Mouse (Mus musculus) stomach, embryonic 14.5 days (tissue): ENCODE data around the gene Cdk5rap1. TPM values are rescaled to one million over a fixed set of nuclear protein-coding genes. Genes with fewer than 3 reads are reported as not detected.

Source experiments
- ATAC-seq: fragments of 200-750 bp; cut with Nextera tagmentation; 2 replicates; pipeline ENCODE4 v1.8.0; 2017; ENCODE audit warnings: low read depth, moderate TSS enrichment; ENCODE audit not compliant: insufficient number of reproducible peaks, insufficient read depth, low FRiP score
- H3K27ac ChIP-seq: fragments of 300-500 bp; sonication (generic); 2 replicates; pipeline ENCODE4 v1.5.1; 2014; ENCODE audit warnings: mild to moderate bottlenecking, low read length, moderate library complexity, mixed read lengths
- H3K27me3 ChIP-seq: fragments of 300-500 bp; sonication (generic); 2 replicates; pipeline ENCODE4 v1.6.1; 2014; ENCODE audit warnings: low read length, control low read depth, mixed read lengths; ENCODE audit not compliant: control insufficient read depth, insufficient read depth
- H3K36me3 ChIP-seq: fragments of 300-500 bp; sonication (generic); 2 replicates; pipeline ENCODE4 v1.6.1; 2014; ENCODE audit warnings: mild to moderate bottlenecking, control low read depth, low read length, moderate library complexity, mixed read lengths; ENCODE audit not compliant: control insufficient read depth, insufficient read depth
- H3K4me1 ChIP-seq: fragments of 300-500 bp; sonication (generic); 2 replicates; pipeline ENCODE4 v1.6.1; 2014; ENCODE audit warnings: low read length, control low read depth, mixed read lengths; ENCODE audit not compliant: control insufficient read depth, insufficient read depth
- H3K4me2 ChIP-seq: fragments of 300-500 bp; sonication (generic); replicated peaks from 2 replicates; pipeline ENCODE4 v1.6.1; 2014; ENCODE audit warnings: low read depth, low read length, control low read depth
- H3K4me3 ChIP-seq: fragments of 300-500 bp; sonication (generic); 2 replicates; pipeline ENCODE4 v1.5.1; 2014; ENCODE audit warnings: low read depth, low read length, control low read depth
- H3K9ac ChIP-seq: fragments of 300-500 bp; sonication (generic); replicated peaks from 2 replicates; pipeline ENCODE4 v1.6.1; 2014; ENCODE audit warnings: low read depth, mild to moderate bottlenecking, control low read depth, low read length, moderate library complexity, mixed read lengths
- H3K9me3 ChIP-seq: fragments of 300-500 bp; sonication (generic); 2 replicates; pipeline ENCODE4 v1.6.1; 2016; ENCODE audit warnings: low read depth, low read length, control low read depth; ENCODE audit not compliant: control insufficient read depth
- WGBS: fragments of 180-500 bp; shearing (Covaris S2); extraction: QIAGEN DNeasy Blood & Tissue Kit; methylation state at CpG from one replicate; pipeline ENCODE4 v1.1.7; 2014; 5-methylcytosine and 5-hydroxymethylcytosine counted together
- polyA plus RNA-seq: library from polyadenylated mRNA; unstranded; fragments of >200 nt; fragmentation: Nextera tagmentation; extraction: Ambion mirVana; gene quantifications from 2 replicates; pipeline ENCODE4 v1.2.1, GENCODE M21; 2014

The Cdk5rap1 gene
- polyA plus RNA-seq, 1 experiment from 2014 or later = 15.8 TPM

- WGBS = 1% methylated on average over 74 of the region's 84 CpGs
- H3K27ac ChIP-seq = no peak within 1 kb of the TSS
Measured at GRCm38 (mm10) chr2:154407643-154408445, 35.0 kb upstream of the Cdk5rap1 start, which contains the start of gene Snta1. TSS of gene Snta1 (minus strand) at chr2:154408099.

DNA sequence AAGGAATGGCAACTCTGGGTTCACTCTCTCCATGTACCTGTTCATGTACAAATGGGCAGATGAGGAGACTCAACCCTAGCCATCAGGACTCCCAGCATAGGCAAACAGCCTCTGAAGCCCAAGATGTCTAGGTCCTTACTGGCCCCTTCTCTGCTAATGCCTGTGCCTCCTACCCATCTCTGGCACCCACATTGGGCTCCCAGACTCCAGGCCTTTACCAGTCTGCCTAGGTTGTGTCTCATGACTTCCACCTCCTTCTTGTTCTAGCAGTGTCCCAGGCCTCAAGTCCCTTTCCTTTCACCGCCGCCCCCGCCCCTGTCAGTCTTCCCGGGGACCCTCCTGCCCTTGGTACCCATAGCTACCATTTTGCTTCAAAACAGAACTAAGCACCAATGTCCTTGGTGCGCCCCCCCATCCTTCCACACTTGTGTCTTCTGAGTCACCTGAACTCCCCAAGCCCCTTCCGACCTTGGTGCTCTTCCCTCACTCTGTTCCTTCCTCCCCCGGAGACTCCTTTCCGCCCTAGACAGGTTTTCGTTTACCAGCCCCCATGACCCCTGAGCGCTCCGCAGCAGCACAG lies 34.3 kb upstream of the Cdk5rap1 start:
- ATAC-seq = no peak

More at GRCm38 (mm10) chr2:154407643-154408445, 35.0 kb upstream of the Cdk5rap1 start, which contains the start of gene Snta1:
- Histone ChIP-seq H3K4me3 (peak within 1 kb of the TSS; percentile 58), H3K27me3 (no peaks in the 10 kb centered on the region), H3K9ac (peak within 1 kb of the TSS; percentile 26), H3K4me1 (peaks cover 4% of the 10 kb centered on the region; the same call in 1 of the 2 replicates), H3K36me3 (no peaks in the 10 kb centered on the region), H3K4me2 (peak within 1 kb of the TSS; percentile 50), H3K9me3 (no peaks in the 10 kb centered on the region)
- ATAC-seq = peak; percentile 84

DNA sequence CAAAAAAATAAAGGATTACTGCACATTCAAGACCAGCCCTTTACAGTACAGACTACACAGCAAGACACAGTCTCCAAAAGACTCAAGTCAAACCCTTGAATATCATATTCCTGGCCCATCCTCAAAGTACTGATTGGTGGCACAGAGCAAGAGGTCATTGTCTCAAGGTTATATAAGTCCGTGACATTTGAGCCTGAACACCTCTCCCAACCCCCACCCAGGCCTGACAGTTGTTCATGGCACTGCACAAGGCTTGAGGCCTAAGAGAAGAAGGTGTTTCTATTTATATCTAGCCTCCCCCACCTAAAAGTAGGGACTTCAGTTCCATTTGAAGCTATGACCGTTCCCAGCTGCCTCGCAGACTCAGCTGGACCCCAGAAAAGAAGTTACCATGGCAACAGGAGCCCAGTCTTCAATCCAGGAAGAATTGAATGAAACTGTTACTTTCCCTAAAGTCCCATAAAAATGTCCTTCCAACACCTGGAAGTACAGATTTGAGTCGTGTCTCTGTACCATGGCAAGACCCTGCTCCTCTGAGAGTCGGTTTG lies 32.7 kb upstream of the Cdk5rap1 start:
- 57% methylated on average over 5 of the region's 5 CpGs for WGBS

More for the DNA sequence above, 34.3 kb upstream of the Cdk5rap1 start:
- peak overlapping the region; percentile 26; the same call in 1 of the 2 replicates for H3K9ac ChIP-seq
- H3K27me3 ChIP-seq = no peaks in the 10 kb centered on the region
- H3K27ac ChIP-seq = no peak overlapping the region
- no peaks in the 10 kb centered on the region for H3K36me3 ChIP-seq
- H3K4me3 ChIP-seq = peak overlapping the region; percentile 58
- 29% methylated on average over 11 of the region's 11 CpGs for WGBS
- no peaks in the 10 kb centered on the region for H3K9me3 ChIP-seq
- H3K4me1 ChIP-seq = peaks cover 5% of the 10 kb centered on the region; the same call in 1 of the 2 replicates
- H3K4me2 ChIP-seq = peak overlapping the region; percentile 50

DNA sequence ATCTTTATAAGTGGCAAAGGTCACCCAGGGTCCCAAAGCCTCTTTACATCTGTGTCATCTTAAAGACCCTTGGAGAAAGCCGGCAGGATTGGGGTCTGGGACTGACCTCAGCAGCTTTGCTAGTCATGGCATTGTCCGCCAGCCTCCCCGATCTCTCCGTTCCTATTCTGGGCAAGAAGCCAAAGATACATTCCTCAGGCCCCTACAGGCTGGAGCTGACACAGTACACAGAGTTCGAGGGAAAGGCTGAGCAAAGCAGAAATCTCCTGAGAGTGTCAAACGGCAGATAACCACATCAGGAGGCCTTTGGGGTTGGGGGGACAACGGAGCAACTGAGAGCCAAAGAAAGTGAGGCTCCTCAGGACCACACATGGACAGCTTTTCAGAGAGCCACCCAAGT lies 30.0 kb upstream of the Cdk5rap1 start:
- 8% methylated on average over 7 of the region's 7 CpGs for WGBS
- peaks cover 5% of the 10 kb centered on the region; the same call in 1 of the 2 replicates for H3K4me1 ChIP-seq
- H3K9me3 ChIP-seq = no peaks in the 10 kb centered on the region
- no peak overlapping the region for H3K9ac ChIP-seq
- ATAC-seq = peak; percentile 80
- no peaks in the 10 kb centered on the region for H3K27me3 ChIP-seq
- no peaks in the 10 kb centered on the region for H3K36me3 ChIP-seq
- no peak overlapping the region for H3K4me3 ChIP-seq
- H3K27ac ChIP-seq = peak overlapping the region; percentile 0; the same call in 1 of the 2 replicates
- no peak overlapping the region for H3K4me2 ChIP-seq

More for the DNA sequence above, 32.7 kb upstream of the Cdk5rap1 start:
- Histone ChIP-seq H3K9ac (no peak overlapping the region), H3K4me3 (no peak overlapping the region), H3K9me3 (no peaks in the 10 kb centered on the region), H3K4me2 (no peak overlapping the region), H3K27ac (no peak overlapping the region), H3K36me3 (no peaks in the 10 kb centered on the region), H3K4me1 (peaks cover 5% of the 10 kb centered on the region; the same call in 1 of the 2 replicates), H3K27me3 (no peaks in the 10 kb centered on the region)
- ATAC-seq = no peak

- Histone ChIP-seq H3K27ac (no peak overlapping the region), H3K27me3 (no peaks in the 10 kb centered on the region), H3K36me3 (no peaks in the 10 kb centered on the region), H3K9me3 (no peaks in the 10 kb centered on the region), H3K4me1 (peaks cover 5% of the 10 kb centered on the region; the same call in 1 of the 2 replicates), H3K4me2 (no peak overlapping the region), H3K4me3 (no peak overlapping the region), H3K9ac (no peak overlapping the region)
- 56% methylated on average over 1 of the region's 1 CpGs for WGBS
- no peak for ATAC-seq
Measured at GRCm38 (mm10) chr2:154401976-154402375, 29.2 kb upstream of the Cdk5rap1 start.

DNA sequence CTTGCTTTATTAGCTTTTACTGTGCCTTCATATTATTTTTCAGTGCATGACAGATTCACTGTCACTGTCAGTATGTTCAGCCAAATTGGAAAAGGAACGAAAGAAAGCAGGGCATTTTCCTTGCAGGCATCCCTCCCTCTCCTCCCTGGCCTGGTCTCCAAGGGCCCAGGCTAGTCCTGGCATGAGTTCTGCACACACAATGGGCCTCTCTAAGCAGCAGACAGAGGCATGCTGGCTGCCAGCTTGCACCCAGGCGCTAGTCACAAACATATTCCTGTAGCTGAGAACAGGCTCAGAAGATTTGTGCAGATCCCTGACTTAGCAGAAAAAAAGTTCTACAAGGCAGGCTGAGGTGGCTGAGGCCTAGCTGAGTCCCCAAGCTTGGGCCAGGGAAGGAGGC lies 26.5 kb upstream of the Cdk5rap1 start:
- H3K27me3 ChIP-seq = no peaks in the 10 kb centered on the region
- H3K4me1 ChIP-seq = peaks cover 5% of the 10 kb centered on the region; the same call in 1 of the 2 replicates
- no peak overlapping the region for H3K4me3 ChIP-seq
- H3K9ac ChIP-seq = no peak overlapping the region
- no peak overlapping the region for H3K4me2 ChIP-seq
- no peaks in the 10 kb centered on the region for H3K9me3 ChIP-seq
- H3K36me3 ChIP-seq = no peaks in the 10 kb centered on the region
- no peak for ATAC-seq
- WGBS = 85% methylated on average over 2 of the region's 2 CpGs
- no peak overlapping the region for H3K27ac ChIP-seq

GRCm38 (mm10) chr2:154398267-154398666 lies 25.5 kb upstream of the Cdk5rap1 start:
- 75% methylated on average over 7 of the region's 7 CpGs for WGBS
- H3K36me3 ChIP-seq = no peaks in the 10 kb centered on the region
- H3K9ac ChIP-seq = no peak overlapping the region
- ATAC-seq = no peak
- H3K4me1 ChIP-seq = peaks cover 5% of the 10 kb centered on the region; the same call in 1 of the 2 replicates
- no peak overlapping the region for H3K4me2 ChIP-seq
- no peak overlapping the region for H3K4me3 ChIP-seq
- H3K27ac ChIP-seq = no peak overlapping the region
- no peaks in the 10 kb centered on the region for H3K9me3 ChIP-seq
- H3K27me3 ChIP-seq = no peaks in the 10 kb centered on the region

- Histone ChIP-seq H3K36me3 (no peaks in the 10 kb centered on the region), H3K9me3 (no peaks in the 10 kb centered on the region), H3K9ac (no peak overlapping the region), H3K27ac (no peak overlapping the region), H3K4me2 (no peak overlapping the region), H3K27me3 (no peaks in the 10 kb centered on the region), H3K4me3 (no peak overlapping the region), H3K4me1 (no peaks in the 10 kb centered on the region)
- WGBS = 78% methylated on average over 2 of the region's 2 CpGs
- ATAC-seq = no peak
Measured at GRCm38 (mm10) chr2:154396529-154396928, 23.7 kb upstream of the Cdk5rap1 start.
